Mouse (Mus musculus): Measurements from ENCODE around the gene Gpr3.

The Gpr3 gene

GRCm38 (mm10) chr4:133211751-133212561 lies at the start of gene Gpr3, which contains the start of gene Cd164l2:
TSS of gene Gpr3 (minus strand) at chr4:133212536.
TSS of gene Cd164l2 (plus strand) at chr4:133212131.
- DNase-seq = no peak

- DNase-seq = no peak
These were observed 49.5 kb upstream of the Gpr3 start for GRCm38 (mm10) chr4:133261641-133262374.

DNA sequence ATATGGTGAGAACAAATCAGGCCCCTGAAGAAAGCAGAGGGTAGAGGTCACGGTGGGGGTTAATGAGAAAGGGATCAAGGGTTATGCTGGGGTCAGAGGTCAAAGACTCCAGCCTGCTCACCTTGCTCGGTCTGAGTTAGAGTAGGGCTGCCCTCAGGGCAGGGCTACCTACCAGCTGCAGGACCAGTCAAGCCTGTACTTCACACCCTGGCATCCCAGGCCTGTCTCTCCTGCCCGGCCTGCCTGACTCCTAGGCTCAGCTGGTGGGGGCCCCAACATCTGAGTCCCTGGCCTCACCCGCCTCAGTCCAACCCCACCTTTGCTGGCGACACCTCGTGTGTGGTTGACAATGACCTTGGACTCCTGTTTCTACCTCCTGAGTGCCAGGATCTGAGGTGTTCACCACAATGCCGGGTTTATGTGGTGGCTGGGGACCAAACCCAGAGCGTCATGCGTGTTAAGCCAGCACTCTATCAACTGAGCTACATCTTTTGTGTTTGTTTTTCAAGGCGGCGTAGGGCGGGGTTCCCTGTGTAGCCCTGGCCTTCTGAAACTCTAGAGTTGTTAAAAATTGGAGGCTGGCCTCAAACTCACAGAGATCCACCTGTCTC lies 45.6 kb upstream of the Gpr3 start:
- no peak for DNase-seq

DNA sequence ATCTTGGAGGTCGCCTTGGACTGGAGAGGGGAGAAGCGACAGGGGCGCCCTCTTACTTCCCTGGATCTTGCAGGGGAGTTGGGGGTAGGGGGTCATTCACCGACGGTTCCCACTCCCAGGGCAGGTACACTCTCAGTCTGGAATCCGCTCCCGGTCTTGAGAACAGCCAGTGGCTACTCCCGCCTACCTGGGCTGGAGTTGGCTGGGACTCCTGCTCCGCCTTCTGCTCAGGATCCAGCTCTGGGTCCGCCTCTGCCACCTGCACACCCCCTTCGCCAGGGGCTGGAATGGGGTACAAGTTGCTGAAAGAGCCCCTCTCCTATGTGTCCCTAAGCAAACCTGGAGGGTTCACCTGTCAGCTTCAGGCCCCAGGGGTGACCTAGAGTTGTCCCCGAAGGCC lies 44.9 kb upstream of the Gpr3 start:
- DNase-seq = peak; percentile 59

DNA sequence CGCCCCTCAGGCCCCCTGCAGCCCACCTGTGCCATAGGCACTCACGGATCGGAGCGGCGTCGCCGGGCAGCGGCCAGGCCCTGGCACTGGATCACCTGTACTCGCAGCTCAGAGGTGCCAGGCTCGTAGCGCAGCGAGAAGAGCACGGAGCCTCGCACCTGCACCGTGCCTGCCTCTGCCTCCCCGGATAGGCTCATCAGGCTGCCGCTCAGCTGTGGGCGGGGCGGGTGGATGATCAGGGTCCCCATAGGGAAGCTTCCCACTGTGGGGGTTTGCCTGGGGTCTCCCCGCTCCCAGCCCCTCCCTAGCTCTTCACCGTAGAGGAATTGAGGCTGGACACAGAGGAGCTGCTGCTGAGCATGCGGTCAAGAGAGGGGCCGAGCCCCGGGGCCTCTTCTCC lies 44.5 kb upstream of the Gpr3 start:
- DNase-seq = no peak

GRCm38 (mm10) chr4:133255392-133255791 lies 43.1 kb upstream of the Gpr3 start:
- DNase-seq = no peak

GRCm38 (mm10) chr4:133253412-133253811 lies 41.1 kb upstream of the Gpr3 start:
- no peak for DNase-seq

DNA sequence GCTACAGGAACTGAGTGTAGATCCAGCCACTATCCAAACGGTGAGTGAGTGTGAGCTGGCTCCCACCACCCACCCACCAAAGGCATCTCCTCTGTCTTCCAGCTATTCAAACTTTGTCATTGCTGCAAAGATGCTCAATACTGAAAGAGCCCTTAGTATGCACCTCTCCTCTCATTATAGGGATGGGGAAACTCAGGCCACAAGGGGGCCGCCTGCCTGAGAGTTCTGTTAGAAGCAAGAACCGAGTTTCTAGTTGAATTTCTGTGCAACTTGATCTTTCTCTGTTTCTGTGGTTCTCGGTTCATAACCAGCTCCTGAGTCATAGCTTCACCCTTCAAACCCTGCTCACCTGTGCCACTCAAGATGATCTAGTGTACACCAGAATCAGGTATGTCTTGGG lies 39.8 kb upstream of the Gpr3 start:
- no peak for DNase-seq

DNA sequence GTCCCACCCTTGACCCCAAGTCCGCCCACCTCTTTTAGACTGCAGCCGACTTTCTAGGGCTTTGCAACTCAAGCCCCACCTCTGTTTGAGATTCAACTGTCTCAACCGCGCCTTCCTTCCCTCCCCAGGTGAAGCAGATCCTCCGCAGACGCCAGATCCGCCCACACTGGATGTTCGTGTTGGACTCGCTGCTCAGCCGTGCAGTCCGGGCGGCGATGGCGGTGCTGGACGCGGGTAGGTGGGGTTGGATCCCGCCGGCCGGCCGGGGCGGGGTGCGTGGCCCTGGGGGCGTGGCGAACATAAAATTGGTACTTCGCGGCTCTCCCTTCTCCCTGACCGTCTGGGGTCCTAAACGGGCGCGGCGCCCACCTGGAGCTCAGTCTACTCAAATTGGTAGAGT lies 38.9 kb upstream of the Gpr3 start:
- DNase-seq = no peak

DNA sequence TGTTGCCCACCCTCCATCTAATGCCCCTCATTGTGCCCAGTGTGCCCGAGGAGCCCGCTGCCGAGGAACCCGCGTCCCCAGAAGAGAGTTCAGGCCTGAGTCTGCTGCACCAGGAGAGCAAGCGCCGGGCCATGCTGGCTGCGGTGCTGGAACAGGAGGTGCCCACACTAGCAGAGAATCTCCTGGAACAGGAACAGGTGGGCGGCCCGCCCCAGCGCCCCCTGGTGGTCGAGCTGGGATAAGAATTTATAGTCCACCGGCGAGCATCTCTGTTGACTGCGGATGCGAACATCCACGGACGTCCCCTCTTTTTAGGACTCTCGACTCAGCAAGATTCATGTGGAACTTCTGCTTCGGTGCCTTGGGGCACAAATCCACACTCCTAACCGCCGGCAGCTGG lies 38.3 kb upstream of the Gpr3 start:
- DNase-seq = peak; percentile 57

- DNase-seq = no peak
These were observed 35.6 kb upstream of the Gpr3 start for GRCm38 (mm10) chr4:133247806-133248449.

GRCm38 (mm10) chr4:133247072-133247471 lies 34.7 kb upstream of the Gpr3 start:
- DNase-seq = no peak

DNA sequence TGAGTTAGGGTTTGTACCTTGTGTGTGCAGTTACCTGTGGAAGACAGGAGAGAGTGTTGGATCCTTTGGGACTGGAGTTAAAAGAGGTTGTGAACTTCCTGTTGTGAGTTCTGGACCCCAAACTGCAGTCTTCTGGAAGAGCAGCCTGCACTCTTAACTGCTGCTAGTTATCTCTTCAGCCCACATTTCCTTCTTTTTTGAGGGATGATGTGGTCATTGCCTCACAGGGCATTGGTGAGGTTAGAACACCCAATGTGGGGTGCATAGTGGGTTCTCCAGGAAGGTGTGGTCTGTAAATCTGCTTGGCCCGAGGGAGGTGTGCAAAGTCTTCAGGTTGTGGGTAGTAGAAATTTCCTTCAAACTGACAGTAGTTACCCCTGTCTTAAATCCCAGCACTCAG lies 32.0 kb upstream of the Gpr3 start:
- no peak for DNase-seq

GRCm38 (mm10) chr4:133243538-133243937 lies 31.2 kb upstream of the Gpr3 start:
- DNase-seq = no peak

GRCm38 (mm10) chr4:133242710-133243109 lies 30.4 kb upstream of the Gpr3 start:
- DNase-seq = no peak

DNA sequence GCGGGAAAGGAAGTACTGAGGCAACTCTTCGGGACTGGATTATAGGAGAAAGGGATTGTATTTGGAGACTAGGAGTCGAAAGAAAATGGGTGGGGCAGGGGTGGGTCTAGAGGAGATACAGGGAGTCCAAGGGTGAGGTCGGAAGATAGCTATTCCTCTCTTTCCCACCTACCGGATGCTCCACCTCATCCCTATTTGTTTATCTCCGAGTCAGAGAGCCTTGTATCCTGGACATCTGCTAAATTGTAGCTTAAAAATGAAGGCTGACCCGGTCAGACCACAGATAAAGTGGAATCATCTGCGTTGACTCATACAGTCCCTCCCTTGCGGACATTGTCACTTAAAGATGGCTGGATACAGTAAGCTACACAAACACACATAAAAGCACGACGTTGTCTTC lies 29.6 kb upstream of the Gpr3 start:
- no peak for DNase-seq

DNA sequence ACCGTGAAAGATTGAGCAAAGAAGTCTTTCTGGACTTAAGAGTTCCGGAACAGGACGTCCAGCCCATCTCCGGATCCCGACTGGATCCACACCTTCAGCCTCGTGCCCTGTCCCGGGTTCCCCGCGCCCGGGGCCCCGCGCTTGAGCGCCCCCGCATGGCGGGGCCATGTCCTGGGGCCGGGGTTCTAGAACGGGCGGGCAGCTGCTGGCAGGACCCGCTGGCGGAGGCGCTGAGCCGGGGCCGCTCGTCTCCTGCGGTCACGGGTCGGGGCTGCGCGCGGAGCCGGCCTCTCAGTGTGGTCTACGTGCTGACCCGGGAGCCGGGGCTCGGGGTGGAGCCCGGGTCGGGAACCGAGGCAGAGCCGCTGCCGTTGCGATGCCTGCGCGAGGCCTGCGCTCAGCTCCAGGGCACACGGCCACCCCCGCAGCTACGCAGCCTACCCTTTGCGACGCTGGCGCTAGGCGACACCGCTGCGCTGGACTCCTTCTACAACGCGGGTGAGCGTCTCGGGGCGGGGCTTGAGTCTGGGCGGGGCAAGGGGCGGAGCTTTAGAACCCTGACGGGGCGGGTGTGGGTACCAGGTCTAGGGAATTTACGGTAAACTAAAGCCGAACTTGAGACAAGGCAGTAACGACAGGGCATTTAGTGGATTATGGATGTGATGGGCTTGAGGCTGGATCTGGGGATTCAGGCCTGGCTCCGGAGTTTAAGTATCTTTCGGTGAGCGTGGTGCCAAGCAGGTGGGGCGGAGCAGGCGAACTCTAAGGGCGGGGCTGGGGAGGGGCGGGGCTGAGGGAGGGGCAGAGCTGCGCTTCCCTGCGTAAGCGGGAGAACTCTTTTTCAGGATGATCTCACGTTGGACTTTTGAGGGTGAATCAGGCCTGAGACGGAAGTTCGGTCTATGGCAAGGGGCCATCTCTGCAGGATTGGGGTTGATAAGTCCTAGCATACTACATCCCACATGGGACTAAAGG lies 28.9 kb upstream of the Gpr3 start:
- DNase-seq = peak; percentile 79

- DNase-seq = peak; percentile 89
These were observed 28.2 kb upstream of the Gpr3 start, which contains the start of gene Map3k6 for GRCm38 (mm10) chr4:133240490-133240921. TSS of gene Map3k6 (plus strand) at chr4:133240818.

DNA sequence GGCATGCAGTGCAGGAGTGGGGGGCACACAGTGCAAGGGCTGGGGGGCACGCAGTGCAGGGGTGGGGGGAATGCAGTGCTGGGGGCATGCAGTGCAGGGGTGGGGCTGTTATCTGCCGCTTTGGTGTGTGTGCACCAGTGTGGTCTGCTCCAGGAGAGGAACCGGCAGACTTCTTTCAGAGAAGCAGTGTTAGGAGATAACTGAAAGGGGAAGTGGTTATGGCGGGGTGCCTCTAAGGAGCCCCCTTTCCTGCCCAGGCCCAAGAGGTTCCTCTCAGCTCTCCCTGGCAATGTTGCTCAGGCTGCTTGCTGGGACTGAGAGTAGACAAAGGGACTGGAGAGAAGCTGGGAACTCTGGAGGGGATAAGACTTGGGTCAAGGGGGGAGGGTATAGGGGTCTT lies 25.6 kb upstream of the Gpr3 start:
- DNase-seq = no peak

DNA sequence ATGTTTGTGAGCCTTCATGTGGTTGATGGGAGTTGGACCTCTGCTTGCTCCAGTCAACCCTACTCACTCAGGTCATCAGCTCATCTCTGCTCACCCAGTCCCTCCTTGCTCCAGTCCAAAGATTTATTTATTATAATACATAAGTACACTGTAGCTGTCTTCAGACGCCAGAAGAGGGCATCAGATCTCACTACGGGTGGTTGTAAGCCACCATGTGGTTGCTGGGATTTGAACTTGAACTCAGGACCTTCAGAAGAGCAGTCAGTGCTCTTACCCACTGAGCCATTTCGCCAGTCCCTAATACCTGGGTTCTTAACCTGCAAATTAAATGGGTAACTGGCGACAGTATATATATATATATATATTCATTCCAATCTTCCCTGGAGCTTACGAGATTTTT lies 23.1 kb upstream of the Gpr3 start:
- no peak for DNase-seq

GRCm38 (mm10) chr4:133234771-133235170 lies 22.4 kb upstream of the Gpr3 start:
- DNase-seq = no peak
